Mouse (Mus musculus) myocyte (in vitro differentiated cells): ENCODE measurements around the gene 1700029P11Rik. TPM values are rescaled to one million over a fixed set of nuclear protein-coding genes. Genes with fewer than 3 reads are reported as not detected.
"Not testable (repeated sequence)": the region's sequence is repeated elsewhere in the genome, so short reads cannot be mapped to it uniquely, and the experiment has no call there.

Source experiments
- H3K27me3 ChIP-seq: one replicate; pipeline ENCODE4 v1.6.1; 2011; ENCODE audit not compliant: control insufficient read depth, insufficient read depth, insufficient read length
- H3K36me3 ChIP-seq: one replicate; pipeline ENCODE4 v1.6.1; 2011; ENCODE audit not compliant: control insufficient read depth, insufficient read depth
- H3K4me2 ChIP-seq: one replicate; pipeline ENCODE4 v1.6.1; 2011; ENCODE audit warnings: low read depth, control low read depth
- H3K4me3 ChIP-seq: one replicate; pipeline ENCODE4 v1.5.1; 2011; ENCODE audit warnings: mild to moderate bottlenecking, control low read depth, moderate library complexity
- H3K79me2 ChIP-seq: one replicate; pipeline ENCODE4 v1.6.1; 2011; ENCODE audit not compliant: control insufficient read depth, insufficient read depth
- H3ac ChIP-seq: one replicate; pipeline ENCODE4 v1.6.1; 2011; ENCODE audit not compliant: control insufficient read depth, insufficient read length
- CEBPB ChIP-seq: IDR thresholded peaks from 2 replicates; pipeline ENCODE4 v1.6.1; 2011; ENCODE audit warnings: mild to moderate bottlenecking, moderate library complexity; ENCODE audit not compliant: poor library complexity, insufficient read depth, severe bottlenecking
- E2F4 ChIP-seq: IDR thresholded peaks from one replicate; pipeline ENCODE4 v1.6.1; 2011; ENCODE audit warnings: mild to moderate bottlenecking, control low read depth, moderate library complexity; ENCODE audit not compliant: insufficient read depth
- MAX ChIP-seq: IDR thresholded peaks from one replicate; pipeline ENCODE4 v1.6.1; 2011; ENCODE audit warnings: low read depth, mild to moderate bottlenecking, control low read depth
- MYOD1 ChIP-seq, 3 experiments: IDR thresholded peaks; one replicate each; pipeline ENCODE4 v1.6.1; 2011; ENCODE audit warnings: control low read depth in 2 of 3, low read depth in 2 of 3, mild to moderate bottlenecking in 2 of 3, moderate library complexity in 1 of 3; ENCODE audit not compliant: insufficient read length in 2 of 3, control insufficient read depth in 1 of 3
- MYOG ChIP-seq, 3 experiments: IDR thresholded peaks; one replicate each; pipeline ENCODE4 v1.6.1; 2011; ENCODE audit warnings: control low read depth in 2 of 3, low read depth in 2 of 3, mild to moderate bottlenecking in 2 of 3; ENCODE audit not compliant: insufficient read length in 2 of 3, control insufficient read depth in 1 of 3, insufficient read depth in 1 of 3
- POLR2AphosphoS2 ChIP-seq: IDR thresholded peaks from one replicate; pipeline ENCODE4 v1.6.1; 2011; ENCODE audit warnings: low read depth, control low read depth; ENCODE audit not compliant: insufficient read length
- REST ChIP-seq: IDR thresholded peaks from one replicate; pipeline ENCODE4 v1.6.1; 2011; ENCODE audit warnings: mild to moderate bottlenecking, control low read depth, moderate library complexity; ENCODE audit not compliant: insufficient read depth, insufficient read length
- SRF ChIP-seq: IDR thresholded peaks from one replicate; pipeline ENCODE4 v1.6.1; 2011; ENCODE audit warnings: low read depth; ENCODE audit not compliant: control insufficient read depth, insufficient read length
- TCF3 ChIP-seq: IDR thresholded peaks from one replicate; pipeline ENCODE4 v1.6.1; 2011; ENCODE audit warnings: low read depth, control low read depth; ENCODE audit not compliant: insufficient read length
- USF1 ChIP-seq: IDR thresholded peaks from one replicate; pipeline ENCODE4 v1.6.1; 2011; ENCODE audit warnings: low read depth, mild to moderate bottlenecking, control low read depth, moderate library complexity
- polyA plus RNA-seq: library from polyadenylated mRNA; unstranded; fragments of >200 nt; fragmentation: generic; extraction: Trizol; gene quantifications from one replicate; pipeline ENCODE4 v1.2.1, GENCODE M21; 2012; ENCODE audit warnings: missing spikeins

Gene 1700029P11Rik
- polyA plus RNA-seq, 1 experiment: not detected

- Histone ChIP-seq H3K4me3 (no peak overlapping the region), H3ac (no peak overlapping the region), H3K27me3 (no peaks in the 10 kb centered on the region), H3K4me2 (peak overlapping the region; percentile 26), H3K36me3 (no peaks in the 10 kb centered on the region), H3K79me2 (no peaks in the 10 kb centered on the region)
- no peak for TF ChIP-seq MYOG (IDR thresholded peaks at IDR 0.05; ENCODE audit: control insufficient read depth in 1 of 3, insufficient read depth in 1 of 3, insufficient read length in 2 of 3, low read depth in 2 of 3)
- no peak for TF ChIP-seq MAX
- no peak for TF ChIP-seq REST
- TF ChIP-seq CEBPB: peak; percentile 91
Observed at GRCm38 (mm10) chr15:81964980-81965545, 15.3 kb upstream of the 1700029P11Rik start.

DNA sequence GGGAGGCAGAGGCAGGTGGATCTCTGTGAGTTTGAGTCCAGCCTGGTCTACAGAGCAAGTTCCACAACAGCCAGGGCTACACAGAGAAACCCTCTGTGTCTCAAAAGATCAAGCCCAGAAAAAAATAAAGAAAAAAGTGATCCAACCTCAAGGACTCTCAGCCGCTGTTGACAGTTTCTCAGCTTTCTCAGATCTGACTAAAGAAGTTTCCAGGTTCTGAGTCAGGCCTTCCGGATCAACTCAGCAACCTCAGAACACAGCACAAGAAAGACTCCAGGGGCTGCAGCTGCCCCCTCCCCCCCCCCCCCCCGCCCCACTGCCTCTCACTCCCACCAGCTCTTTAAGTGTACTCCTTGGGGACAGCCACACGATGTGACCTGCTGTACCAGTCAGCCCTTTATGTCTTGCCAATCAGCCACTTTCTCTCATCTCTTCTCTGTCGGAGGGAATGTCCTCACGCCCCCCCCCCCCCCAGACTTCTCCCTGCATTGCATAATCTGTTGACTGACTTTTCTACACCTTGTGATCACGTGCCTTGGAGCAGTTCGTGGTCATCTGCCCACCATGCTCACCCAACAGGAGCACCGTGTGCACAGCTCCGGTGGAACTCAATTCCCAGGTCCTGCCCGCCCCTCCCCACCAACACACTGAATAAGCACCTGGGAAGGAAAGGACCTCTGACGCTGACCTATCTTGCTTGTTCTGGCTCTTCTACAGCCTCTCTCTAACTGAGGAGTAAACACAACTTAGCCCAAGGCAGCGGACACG lies 14.1 kb upstream of the 1700029P11Rik start:
- Histone ChIP-seq H3K36me3 (no peaks in the 10 kb centered on the region), H3K4me3 (no peak overlapping the region), H3K4me2 (no peak overlapping the region), H3ac (no peak overlapping the region), H3K79me2 (no peaks in the 10 kb centered on the region), H3K27me3 (no peaks in the 10 kb centered on the region)
- TF ChIP-seq MYOD1 (IDR thresholded peaks at IDR 0.05; ENCODE audit: control insufficient read depth in 1 of 3, insufficient read length in 2 of 3, low read depth in 2 of 3) (no peak), USF1 (no peak), REST (no peak), TCF3 (no peak), POLR2AphosphoS2 (no peak)

- H3K4me2 ChIP-seq: no peak overlapping the region
- H3K79me2 ChIP-seq: no peaks in the 10 kb centered on the region
- TF ChIP-seq USF1: no peak
- no peak for TF ChIP-seq REST
- no peak for TF ChIP-seq POLR2AphosphoS2
- no peak for TF ChIP-seq MAX
- TF ChIP-seq MYOD1 (IDR thresholded peaks at IDR 0.05; ENCODE audit: control insufficient read depth in 1 of 3, insufficient read length in 2 of 3, low read depth in 2 of 3): no peak
- no peak overlapping the region for H3ac ChIP-seq
- H3K36me3 ChIP-seq: no peaks in the 10 kb centered on the region
- no peak overlapping the region for H3K4me3 ChIP-seq
- H3K27me3 ChIP-seq: no peaks in the 10 kb centered on the region
Observed at GRCm38 (mm10) chr15:81967821-81968220, 12.5 kb upstream of the 1700029P11Rik start.

DNA sequence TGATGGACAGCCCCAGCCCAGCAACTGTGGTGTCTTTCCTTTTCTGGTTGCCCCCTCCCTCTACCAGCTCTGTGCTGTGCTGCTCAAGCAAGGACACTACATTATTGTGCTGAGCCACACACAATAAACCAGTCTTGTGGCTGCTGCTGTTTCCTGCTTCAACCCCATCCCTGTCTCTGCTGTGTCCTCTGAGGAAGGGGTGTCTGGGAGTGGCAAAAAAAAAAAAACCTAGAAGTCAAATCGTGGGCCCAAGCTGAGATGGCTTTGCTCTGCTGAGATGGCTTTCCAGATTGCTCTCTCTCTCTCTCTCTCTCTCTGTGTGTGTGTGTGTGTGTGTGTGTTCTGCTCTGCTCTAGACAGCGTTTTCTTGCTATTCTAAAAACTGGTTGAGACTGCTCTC lies 11.9 kb upstream of the 1700029P11Rik start:
- Histone ChIP-seq H3K27me3 (no peaks in the 10 kb centered on the region), H3ac (no peak overlapping the region), H3K4me2 (no peak overlapping the region), H3K79me2 (no peaks in the 10 kb centered on the region), H3K36me3 (no peaks in the 10 kb centered on the region), H3K4me3 (no peak overlapping the region)
- no peak for TF ChIP-seq E2F4
- TF ChIP-seq MAX: no peak
- no peak for TF ChIP-seq REST
- no peak for TF ChIP-seq POLR2AphosphoS2

- no peaks in the 10 kb centered on the region for H3K79me2 ChIP-seq
- peak overlapping the region; percentile 49 for H3K4me2 ChIP-seq
- peak in 1 of 3 experiments; percentile 61 for TF ChIP-seq MYOG (IDR thresholded peaks at IDR 0.05; ENCODE audit: control insufficient read depth in 1 of 3, insufficient read depth in 1 of 3, insufficient read length in 2 of 3, low read depth in 2 of 3)
- TF ChIP-seq SRF: no peak
- peak in 2 of 3 experiments; percentile 20 to 74 for TF ChIP-seq MYOD1 (IDR thresholded peaks at IDR 0.05; ENCODE audit: control insufficient read depth in 1 of 3, insufficient read length in 2 of 3, low read depth in 2 of 3)
- TF ChIP-seq TCF3: no peak
- TF ChIP-seq POLR2AphosphoS2: no peak
- no peak overlapping the region for H3K4me3 ChIP-seq
- H3K36me3 ChIP-seq: no peaks in the 10 kb centered on the region
- H3ac ChIP-seq: no peak overlapping the region
- no peaks in the 10 kb centered on the region for H3K27me3 ChIP-seq
Observed at GRCm38 (mm10) chr15:81969173-81969572, 11.2 kb upstream of the 1700029P11Rik start.

DNA sequence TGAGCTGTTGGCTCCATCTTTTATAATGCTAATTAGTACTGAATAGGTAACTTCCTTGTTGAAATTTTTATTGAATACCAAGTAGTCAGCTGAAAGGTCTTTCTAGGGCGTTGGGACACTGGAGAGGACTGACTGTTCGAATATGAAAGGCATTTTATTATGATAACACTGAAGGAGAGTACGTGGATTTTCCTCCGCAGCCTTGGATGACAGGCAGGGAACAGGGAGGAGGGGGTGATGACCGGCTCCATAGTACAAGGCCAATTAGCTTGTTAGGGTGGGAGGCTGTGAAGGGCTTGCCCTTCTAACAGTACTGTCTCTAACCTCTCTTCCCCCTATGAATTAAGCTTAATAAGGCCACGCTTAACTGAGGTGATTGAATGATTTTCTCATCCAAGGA lies 10.7 kb upstream of the 1700029P11Rik start:
- H3K4me3 ChIP-seq, H3K27me3 ChIP-seq, H3K36me3 ChIP-seq, H3K79me2 ChIP-seq, H3ac ChIP-seq: not testable (repeated sequence)
- peak overlapping the region; percentile 49 for H3K4me2 ChIP-seq

DNA sequence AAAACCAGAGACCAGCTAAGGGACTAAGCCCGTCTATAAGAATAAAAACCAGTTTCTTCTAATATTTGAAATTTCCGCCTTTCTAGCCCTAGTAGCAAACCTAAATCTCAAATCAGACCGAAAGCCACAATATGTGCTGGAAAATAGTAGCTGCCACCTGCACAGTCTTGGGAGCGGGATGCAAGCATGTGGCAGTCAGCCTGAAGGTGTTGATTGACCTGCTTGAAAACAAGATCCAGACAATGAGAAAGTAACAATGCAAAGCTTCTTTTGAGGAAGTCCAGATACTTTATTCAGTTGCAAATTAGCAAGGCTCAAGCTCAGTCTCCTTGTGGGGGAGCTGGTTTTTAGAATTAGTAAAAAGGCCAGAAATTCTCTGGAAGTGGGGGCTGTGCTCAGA lies 9.8 kb upstream of the 1700029P11Rik start:
- not testable (repeated sequence) for H3K36me3 ChIP-seq, H3K79me2 ChIP-seq, H3ac ChIP-seq, H3K27me3 ChIP-seq, H3K4me3 ChIP-seq, H3K4me2 ChIP-seq

- not testable (repeated sequence) for H3K79me2 ChIP-seq, H3K27me3 ChIP-seq, H3K4me2 ChIP-seq, H3K4me3 ChIP-seq, H3K36me3 ChIP-seq, H3ac ChIP-seq
Observed at GRCm38 (mm10) chr15:81975156-81975555, 5.2 kb upstream of the 1700029P11Rik start.
